Mouse (Mus musculus): ENCODE measurements at regions not wholly inside any gene's neighbourhood (a gene's known extent, or its start where the extent isn't known, plus 50 kb on each side); places are given as distances from the start of the nearest gene placed in this dataset.

- DNase-seq (ENCODE audit: low spot score in 2 of 2) = no peak
These were observed 127.6 kb downstream of the Rpap3 start for GRCm38 (mm10) chr15:97578046-97578445.

GRCm38 (mm10) chr15:97577196-97577595, 128.4 kb downstream of the Rpap3 start:
- no peak for DNase-seq (ENCODE audit: low spot score in 2 of 2)

DNA sequence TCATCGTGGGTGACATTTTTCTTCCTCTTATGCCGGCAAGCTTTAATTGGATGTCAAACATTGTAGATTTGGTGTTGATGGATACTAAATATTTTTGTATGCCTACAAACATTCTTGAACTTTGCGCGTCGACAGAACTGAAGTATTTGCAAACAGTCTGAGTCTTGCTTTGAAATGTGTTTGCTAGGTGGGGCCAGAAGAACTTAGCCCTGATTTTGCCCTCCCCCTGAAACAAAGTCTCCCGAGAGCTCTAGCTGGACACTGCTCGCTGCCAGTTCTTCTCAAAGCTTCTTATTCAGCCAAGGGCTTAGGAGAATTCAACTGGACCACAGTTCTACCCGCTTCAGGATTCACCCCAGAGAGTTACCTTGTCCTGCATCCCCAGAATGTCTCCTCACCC, 133.0 kb downstream of the Rpap3 start:
- DNase-seq (ENCODE audit: low spot score in 2 of 2) = no peak

DNA sequence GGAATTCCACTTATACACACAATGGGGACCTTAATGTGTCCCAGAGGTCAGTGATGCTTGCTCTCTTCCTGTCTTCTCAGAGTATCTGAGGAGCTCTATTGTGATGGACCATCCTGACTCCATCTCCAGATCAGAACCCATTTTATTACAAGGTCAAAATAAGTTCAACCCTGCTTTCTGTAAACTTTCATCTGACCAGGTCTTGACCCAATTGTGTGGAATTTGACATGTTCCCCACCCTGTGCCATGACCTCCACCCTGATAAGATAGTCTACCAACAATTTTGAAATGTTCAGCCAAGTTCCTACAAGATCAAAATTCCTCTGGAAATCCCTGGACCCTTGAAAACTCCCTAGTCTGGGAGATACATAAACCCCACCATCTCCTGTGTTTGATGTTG, 133.7 kb downstream of the Rpap3 start:
- DNase-seq (ENCODE audit: low spot score in 2 of 2) = no peak

DNA sequence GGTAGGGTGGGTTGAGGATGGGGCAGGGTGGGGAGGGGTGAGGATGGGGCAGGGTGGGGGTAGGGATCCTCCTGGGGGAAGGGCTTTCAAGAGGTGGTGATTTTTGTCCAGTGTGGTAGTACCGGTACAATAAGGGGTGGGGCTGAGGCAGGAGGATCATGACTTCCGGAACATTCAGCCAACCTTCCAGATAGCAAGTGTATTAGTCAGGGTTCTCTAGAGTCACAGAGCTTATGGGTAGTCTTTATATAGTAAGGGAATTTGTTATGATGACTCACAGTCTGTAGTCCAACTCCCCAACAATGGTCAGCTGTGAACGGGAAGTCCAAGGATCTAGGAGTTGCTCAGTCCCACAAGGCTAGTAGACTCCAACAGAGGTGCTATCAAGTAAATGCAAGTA, 145.5 kb downstream of the Rpap3 start:
- no peak for DNase-seq (ENCODE audit: low spot score in 2 of 2)

DNA sequence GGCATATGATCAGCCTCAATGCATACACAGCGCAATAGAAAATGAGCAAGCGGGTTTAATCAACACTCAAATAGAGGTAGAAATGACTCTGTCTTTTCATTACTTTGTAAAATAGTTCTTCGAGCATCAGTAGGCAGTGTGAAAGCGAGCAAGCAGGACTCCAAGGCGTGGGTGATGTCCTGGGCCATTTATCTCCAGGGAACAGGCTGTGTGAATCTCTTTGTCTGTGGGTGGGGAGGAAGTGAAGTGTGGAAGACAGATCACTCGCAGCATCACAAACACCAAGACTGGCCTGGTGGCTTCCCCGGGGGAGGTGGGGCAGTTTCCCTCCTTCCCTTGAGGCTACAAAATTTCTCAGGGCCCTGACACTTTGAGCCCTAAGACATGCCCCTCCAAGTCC, 146.9 kb downstream of the Rpap3 start:
- DNase-seq (ENCODE audit: low spot score in 2 of 2) = peak in 1 of 2 experiments; percentile 8

DNA sequence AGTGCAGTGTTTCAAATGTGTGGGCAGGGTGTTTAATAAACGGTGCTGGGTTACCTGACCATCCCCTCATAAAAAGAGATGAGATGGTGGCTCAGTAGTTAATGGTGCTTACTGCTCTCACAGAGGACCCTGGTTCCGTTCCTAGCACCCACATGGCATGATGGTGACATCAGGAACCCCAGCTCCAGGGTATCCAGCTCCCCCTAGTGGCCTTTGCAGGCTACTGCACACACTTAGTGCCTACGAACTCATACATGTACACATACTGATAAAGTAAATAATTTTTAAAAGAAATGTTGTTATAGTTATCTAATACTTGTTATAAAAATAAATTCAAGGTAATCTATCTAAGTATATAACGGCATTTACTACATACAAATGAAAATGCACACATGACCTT, 157.3 kb downstream of the Rpap3 start:
- DNase-seq (ENCODE audit: low spot score in 2 of 2) = no peak

DNA sequence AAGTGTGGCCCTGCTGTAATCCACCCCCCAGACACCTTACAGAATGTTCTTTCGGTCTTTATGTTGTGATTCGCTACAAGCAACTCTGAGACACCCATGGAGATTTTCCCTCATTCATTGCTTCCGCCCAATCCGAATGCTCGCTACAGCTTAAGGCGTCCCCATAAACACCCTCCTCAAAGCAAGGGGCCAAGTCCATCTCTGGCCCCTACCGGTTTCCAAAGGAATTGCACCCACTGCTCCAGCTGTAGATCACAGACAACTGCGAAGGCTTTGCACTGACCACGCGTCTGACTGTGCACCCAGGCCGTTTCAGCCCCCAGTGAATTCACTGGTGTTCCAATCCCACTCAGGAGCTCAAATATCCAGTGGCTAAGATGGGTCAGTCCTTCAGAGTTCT, 160.6 kb downstream of the Rpap3 start:
- DNase-seq (ENCODE audit: low spot score in 2 of 2) = no peak

DNA sequence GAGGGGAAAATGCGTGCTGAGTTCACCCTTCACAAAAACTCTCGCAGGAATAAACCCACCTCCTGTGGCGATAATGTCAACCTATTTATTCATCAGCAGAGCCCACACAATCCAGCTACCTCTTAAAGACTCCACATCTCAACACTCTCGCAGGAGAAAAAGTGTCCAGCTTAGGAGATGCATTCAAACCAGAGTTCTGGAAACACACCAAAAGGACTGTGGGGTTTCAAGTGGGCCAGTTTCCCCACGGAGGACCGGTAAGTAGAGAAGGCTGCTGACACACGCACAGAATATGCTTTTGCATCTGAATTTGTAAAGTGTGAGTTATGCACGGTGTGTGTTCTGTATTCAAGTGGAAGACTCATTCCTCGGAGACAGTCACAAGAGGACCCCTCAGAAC, 164.0 kb downstream of the Rpap3 start:
- no peak for DNase-seq (ENCODE audit: low spot score in 2 of 2)

- DNase-seq (ENCODE audit: low spot score in 2 of 2) = no peak
These were observed 169.5 kb downstream of the Rpap3 start for GRCm38 (mm10) chr15:97536145-97536544.

GRCm38 (mm10) chr15:97534878-97535277, 170.7 kb downstream of the Rpap3 start:
- no peak for DNase-seq (ENCODE audit: low spot score in 2 of 2)

DNA sequence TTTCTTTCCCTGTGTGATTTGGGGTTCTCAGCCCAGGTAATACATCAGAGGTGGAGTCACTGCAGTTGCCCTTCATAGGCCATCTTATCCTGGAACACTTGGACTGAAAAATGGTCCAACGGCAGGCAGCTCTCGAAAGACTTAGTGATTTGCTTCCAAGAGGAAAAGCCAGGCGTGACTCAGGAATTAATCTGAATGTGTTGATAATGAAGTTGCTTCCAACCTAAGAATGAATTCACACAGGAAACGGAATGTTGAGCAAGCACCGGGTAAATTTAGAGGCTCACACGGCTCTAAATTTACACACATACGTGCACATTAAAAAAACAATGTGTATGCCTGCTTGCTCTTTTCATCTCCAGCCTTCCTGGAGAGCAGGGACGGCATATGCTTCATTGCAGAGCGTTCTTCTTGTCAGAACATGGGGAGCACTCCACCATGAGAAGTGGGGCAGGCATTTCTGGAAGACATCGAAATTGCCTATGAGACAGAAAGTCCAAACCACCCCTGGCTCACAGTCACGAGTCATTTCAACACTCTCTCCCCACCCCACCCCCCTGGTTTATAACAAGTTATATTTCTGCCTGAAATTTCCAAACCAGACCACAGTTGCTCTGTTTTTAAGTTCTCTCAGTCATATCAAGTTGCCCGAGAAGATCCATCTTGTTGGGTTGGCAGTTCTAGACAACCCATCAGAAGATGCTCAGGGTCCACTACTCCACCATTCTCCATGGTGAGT, 171.9 kb downstream of the Rpap3 start:
- DNase-seq (ENCODE audit: low spot score in 2 of 2) = peak; percentile 2 to 3

DNA sequence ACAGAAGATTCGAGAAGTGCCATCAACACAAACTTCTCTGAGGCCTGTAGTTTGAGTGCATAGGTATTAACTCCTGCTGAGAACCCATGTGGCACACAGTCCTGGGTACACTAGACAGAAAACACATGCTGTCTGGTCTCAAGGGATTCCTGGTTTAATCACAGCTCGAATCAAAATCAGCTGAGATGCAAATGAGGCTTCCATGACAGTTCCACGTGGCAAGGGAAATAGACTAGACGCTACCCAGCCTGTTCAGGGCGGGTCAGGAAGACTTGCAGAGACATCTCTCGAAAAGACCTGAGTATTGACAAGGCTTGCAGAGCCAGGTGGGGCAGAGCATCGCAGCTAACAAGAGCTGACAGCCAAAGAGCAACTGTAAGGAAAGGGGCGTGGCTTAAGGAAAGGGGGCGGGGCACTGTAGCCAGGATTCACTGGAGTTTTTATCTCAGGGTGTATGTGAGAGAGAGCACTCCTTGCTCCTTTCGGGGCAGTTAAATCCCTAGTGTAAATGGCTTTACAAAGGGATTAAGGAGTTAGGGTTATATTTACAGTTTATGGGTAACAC, 173.2 kb downstream of the Rpap3 start:
- DNase-seq (ENCODE audit: low spot score in 2 of 2) = no peak

GRCm38 (mm10) chr15:97528291-97529050, 177.2 kb downstream of the Rpap3 start:
- no peak for DNase-seq (ENCODE audit: low spot score in 2 of 2)

- DNase-seq (ENCODE audit: low spot score in 2 of 2) = no peak
These were observed 185.2 kb downstream of the Rpap3 start for GRCm38 (mm10) chr15:97520395-97520794.

DNA sequence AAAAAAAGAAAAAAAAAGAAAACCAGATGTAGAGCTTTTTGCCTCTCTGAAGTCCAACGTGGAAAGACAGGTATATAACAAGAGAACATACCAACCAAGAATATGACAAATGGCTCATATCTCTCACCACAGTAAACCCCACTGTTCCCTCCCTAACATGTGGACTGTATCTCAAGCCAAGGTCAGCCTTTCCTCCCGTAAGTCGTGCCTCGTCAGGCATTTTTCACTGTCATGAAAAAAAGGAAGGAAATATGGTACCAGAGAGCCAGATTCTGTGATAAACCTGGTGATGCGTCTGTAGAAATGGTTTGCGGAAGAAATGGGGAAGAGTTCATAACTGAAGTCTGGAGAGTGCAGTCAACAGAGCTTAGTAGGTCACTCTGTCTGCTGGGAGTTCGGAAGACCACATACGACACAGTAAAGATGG, 185.7 kb downstream of the Rpap3 start:
- DNase-seq (ENCODE audit: low spot score in 2 of 2) = no peak

DNA sequence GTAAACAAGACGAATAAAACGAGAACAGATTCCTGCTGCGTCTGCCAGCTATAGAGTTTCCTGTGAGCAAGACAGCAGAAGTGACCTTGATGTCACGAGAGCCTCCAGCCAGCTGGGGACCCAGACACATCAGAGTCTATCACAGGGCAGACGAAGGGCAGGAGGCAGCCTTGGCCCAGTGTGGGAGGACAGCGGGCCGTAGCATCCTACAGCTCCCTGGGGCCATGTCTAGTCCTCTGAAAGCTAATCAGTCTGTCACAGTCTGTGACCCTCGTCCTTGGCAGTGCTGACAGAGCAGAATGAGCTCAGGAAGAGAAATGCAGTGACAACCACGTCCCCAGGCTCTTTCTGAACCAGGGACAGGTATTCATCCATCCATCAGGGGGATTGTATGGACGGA, 187.7 kb downstream of the Rpap3 start:
- DNase-seq (ENCODE audit: low spot score in 2 of 2) = no peak

GRCm38 (mm10) chr15:97517188-97517587, 188.4 kb downstream of the Rpap3 start:
- DNase-seq (ENCODE audit: low spot score in 2 of 2) = no peak

DNA sequence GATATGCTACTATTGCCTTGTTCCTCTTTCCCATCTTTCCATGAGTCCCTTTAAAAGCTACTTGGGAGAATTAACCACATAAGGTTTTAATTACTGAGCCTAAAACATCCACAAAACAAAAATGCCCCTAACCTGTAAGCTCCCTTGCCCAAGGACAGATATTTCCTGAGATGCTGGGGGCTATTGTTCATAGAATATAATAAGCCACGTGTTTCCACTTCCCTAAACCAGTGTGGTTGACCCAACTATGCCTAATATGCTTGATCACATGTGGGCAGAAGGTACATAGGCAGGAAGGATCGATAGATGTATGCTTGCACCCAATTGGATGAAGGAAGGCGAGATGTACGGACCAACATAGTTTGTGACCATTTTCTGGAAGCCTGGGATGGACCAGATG, 189.9 kb downstream of the Rpap3 start:
- no peak for DNase-seq (ENCODE audit: low spot score in 2 of 2)

- peak; percentile 34 to 46 for DNase-seq (ENCODE audit: low spot score in 2 of 2)
These were observed 197.8 kb downstream of the Rpap3 start for GRCm38 (mm10) chr15:97507656-97508306.

- no peak for DNase-seq (ENCODE audit: low spot score in 2 of 2)
These were observed 198.4 kb downstream of the Rpap3 start for GRCm38 (mm10) chr15:97507176-97507575.

DNA sequence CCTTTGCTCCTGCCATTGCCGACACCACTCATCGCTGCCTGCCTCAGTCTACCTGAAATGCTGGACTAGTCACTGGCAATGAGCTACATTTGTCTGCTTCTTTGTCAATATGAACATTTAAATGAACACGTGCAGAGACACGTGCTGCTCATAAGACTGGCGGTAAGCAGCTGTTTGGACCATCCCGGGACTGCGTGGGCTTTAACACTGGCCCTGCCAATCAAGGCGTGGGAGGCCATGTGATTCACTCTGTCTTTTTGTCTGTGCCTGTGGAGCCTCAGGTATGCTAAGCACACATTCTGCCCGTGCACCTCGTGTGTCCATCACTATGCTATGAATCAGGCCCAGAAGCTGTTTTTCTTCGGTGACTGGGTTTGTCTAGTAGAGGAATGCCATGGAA, 199.9 kb downstream of the Rpap3 start:
- DNase-seq (ENCODE audit: low spot score in 2 of 2) = peak; percentile 49 to 53
